Mouse (Mus musculus) limb, embryonic 12.5 days (tissue): Measurements from ENCODE around the gene Adam15. TPM values are rescaled to one million over a fixed set of nuclear protein-coding genes. Genes with fewer than 3 reads are reported as not detected.
A peak's percentile ranks its signal among the peaks of the same experiment; 100 is the strongest.

Experiments used
- ATAC-seq: fragments of 200-750 bp; cut with Nextera tagmentation; 2 replicates; pipeline ENCODE4 v1.8.0; 2017; ENCODE audit warnings: low read depth, moderate TSS enrichment; ENCODE audit not compliant: insufficient number of reproducible peaks, insufficient read depth, low FRiP score, low TSS enrichment
- H3K27ac ChIP-seq: fragments of 300-500 bp; sonication (generic); 2 replicates; pipeline ENCODE4 v1.5.1; 2016; ENCODE audit warnings: mild to moderate bottlenecking, moderate library complexity
- H3K27me3 ChIP-seq: fragments of 300-500 bp; sonication (generic); 2 replicates; pipeline ENCODE4 v1.6.1; 2016; ENCODE audit warnings: mild to moderate bottlenecking, moderate library complexity
- H3K36me3 ChIP-seq: fragments of 300-500 bp; sonication (generic); 2 replicates; pipeline ENCODE4 v1.6.1; 2016; ENCODE audit warnings: mild to moderate bottlenecking, moderate library complexity
- H3K4me1 ChIP-seq: fragments of 300-500 bp; sonication (generic); replicated peaks from 2 replicates; pipeline ENCODE4 v1.6.1; 2016
- H3K4me2 ChIP-seq: fragments of 300-500 bp; sonication (generic); 2 replicates; pipeline ENCODE4 v1.6.1; 2016; ENCODE audit warnings: mild to moderate bottlenecking, moderate library complexity
- H3K4me3 ChIP-seq: fragments of 300-500 bp; sonication (generic); replicated peaks from 2 replicates; pipeline ENCODE4 v1.5.1; 2016; ENCODE audit warnings: mild to moderate bottlenecking
- H3K9ac ChIP-seq: fragments of 300-500 bp; sonication (generic); replicated peaks from 2 replicates; pipeline ENCODE4 v1.6.1; 2016; ENCODE audit warnings: mild to moderate bottlenecking, moderate library complexity
- H3K9me3 ChIP-seq: fragments of 300-500 bp; sonication (generic); 2 replicates; pipeline ENCODE4 v1.6.1; 2016; ENCODE audit warnings: mild to moderate bottlenecking, moderate library complexity
- WGBS: fragments of 180-500 bp; shearing (Covaris S2); methylation state at CpG from one replicate; pipeline ENCODE4 v1.1.7; 2016; 5-methylcytosine and 5-hydroxymethylcytosine counted together
- polyA plus RNA-seq: library from polyadenylated mRNA; unstranded; fragments of >200 nt; fragmentation: Nextera tagmentation; extraction: Ambion mirVana; gene quantifications from 2 replicates; pipeline ENCODE4 v1.2.1, GENCODE M21; 2016

The Adam15 gene
- polyA plus RNA-seq, 1 experiment from 2014 or later: 32.1 TPM

GRCm38 (mm10) chr3:89382950-89383349 is 33.2 kb upstream of the Adam15 start:
- 68% methylated on average over 5 of the region's 5 CpGs for WGBS
- Histone ChIP-seq H3K9ac (no peak overlapping the region), H3K4me1 (peaks cover 33% of the 10 kb centered on the region)

GRCm38 (mm10) chr3:89382033-89382882 is 32.5 kb upstream of the Adam15 start:
- Histone ChIP-seq H3K4me3 (no peak overlapping the region), H3K27ac (no peak overlapping the region), H3K36me3 (no peaks in the 10 kb centered on the region), H3K9me3 (no peaks in the 10 kb centered on the region), H3K27me3 (no peaks in the 10 kb centered on the region), H3K9ac (no peak overlapping the region), H3K4me1 (peaks cover 35% of the 10 kb centered on the region), H3K4me2 (no peak overlapping the region)
- ATAC-seq: no peak
- 87% methylated on average over 9 of the region's 9 CpGs for WGBS

More at GRCm38 (mm10) chr3:89382950-89383349, 33.2 kb upstream of the Adam15 start:
- H3K4me2 ChIP-seq: no peak overlapping the region
- H3K4me3 ChIP-seq: no peak overlapping the region
- no peak overlapping the region for H3K27ac ChIP-seq
- no peak for ATAC-seq
- H3K9me3 ChIP-seq: no peaks in the 10 kb centered on the region
- no peaks in the 10 kb centered on the region for H3K27me3 ChIP-seq
- no peaks in the 10 kb centered on the region for H3K36me3 ChIP-seq

GRCm38 (mm10) chr3:89381233-89381632 is 31.4 kb upstream of the Adam15 start:
- Histone ChIP-seq H3K4me1 (peaks cover 26% of the 10 kb centered on the region), H3K27ac (no peak overlapping the region), H3K4me3 (no peak overlapping the region), H3K4me2 (no peak overlapping the region), H3K9ac (no peak overlapping the region), H3K36me3 (no peaks in the 10 kb centered on the region), H3K27me3 (no peaks in the 10 kb centered on the region), H3K9me3 (no peaks in the 10 kb centered on the region)
- no peak for ATAC-seq
- 83% methylated on average over 11 of the region's 11 CpGs for WGBS

GRCm38 (mm10) chr3:89380711-89381110 is 30.9 kb upstream of the Adam15 start:
- H3K9ac ChIP-seq: no peak overlapping the region
- H3K4me3 ChIP-seq: no peak overlapping the region
- H3K36me3 ChIP-seq: no peaks in the 10 kb centered on the region
- H3K9me3 ChIP-seq: no peaks in the 10 kb centered on the region
- no peak for ATAC-seq
- no peak overlapping the region for H3K4me2 ChIP-seq
- H3K4me1 ChIP-seq: peaks cover 26% of the 10 kb centered on the region
- H3K27ac ChIP-seq: no peak overlapping the region
- WGBS: 93% methylated on average over 18 of the region's 18 CpGs
- no peaks in the 10 kb centered on the region for H3K27me3 ChIP-seq

GRCm38 (mm10) chr3:89380291-89380690 is 30.5 kb upstream of the Adam15 start:
- ATAC-seq: no peak
- no peaks in the 10 kb centered on the region for H3K9me3 ChIP-seq
- H3K36me3 ChIP-seq: no peaks in the 10 kb centered on the region
- 92% methylated on average over 14 of the region's 14 CpGs for WGBS
- no peak overlapping the region for H3K9ac ChIP-seq
- no peak overlapping the region for H3K4me3 ChIP-seq
- no peak overlapping the region for H3K4me2 ChIP-seq
- H3K27me3 ChIP-seq: no peaks in the 10 kb centered on the region
- H3K4me1 ChIP-seq: peaks cover 22% of the 10 kb centered on the region
- no peak overlapping the region for H3K27ac ChIP-seq

- no peaks in the 10 kb centered on the region for H3K9me3 ChIP-seq
- H3K36me3 ChIP-seq: no peaks in the 10 kb centered on the region
- H3K9ac ChIP-seq: no peak overlapping the region
- no peak overlapping the region for H3K27ac ChIP-seq
- peaks cover 15% of the 10 kb centered on the region for H3K4me1 ChIP-seq
- no peak for ATAC-seq
- H3K4me3 ChIP-seq: no peak overlapping the region
- no peak overlapping the region for H3K4me2 ChIP-seq
- 87% methylated on average over 31 of the region's 31 CpGs for WGBS
- no peaks in the 10 kb centered on the region for H3K27me3 ChIP-seq
Measured at GRCm38 (mm10) chr3:89379388-89380131, 29.8 kb upstream of the Adam15 start.

- Histone ChIP-seq H3K4me3 (peak overlapping the region; percentile 60), H3K27ac (peak overlapping the region; percentile 75), H3K9ac (peak overlapping the region; percentile 76), H3K36me3 (no peaks in the 10 kb centered on the region), H3K4me1 (peaks cover 14% of the 10 kb centered on the region), H3K27me3 (no peaks in the 10 kb centered on the region), H3K9me3 (no peaks in the 10 kb centered on the region), H3K4me2 (peak overlapping the region; percentile 80)
- peak; percentile 82 for ATAC-seq
- WGBS: under 1% methylated on average over 26 of the region's 29 CpGs
Measured at GRCm38 (mm10) chr3:89378394-89379067, 28.7 kb upstream of the Adam15 start.

- peak overlapping the region; percentile 76; the same call in 1 of the 2 replicates for H3K9ac ChIP-seq
- peak overlapping the region; percentile 75 for H3K27ac ChIP-seq
- ATAC-seq: peak; percentile 23; the same call in 1 of the 2 replicates
- no peaks in the 10 kb centered on the region for H3K27me3 ChIP-seq
- H3K4me1 ChIP-seq: peaks cover 17% of the 10 kb centered on the region
- no peaks in the 10 kb centered on the region for H3K9me3 ChIP-seq
- peak overlapping the region; percentile 60 for H3K4me3 ChIP-seq
- WGBS: 69% methylated on average over 4 of the region's 4 CpGs
- H3K4me2 ChIP-seq: peak overlapping the region; percentile 80
- no peaks in the 10 kb centered on the region for H3K36me3 ChIP-seq
Measured at GRCm38 (mm10) chr3:89377831-89378230, 28.0 kb upstream of the Adam15 start.

GRCm38 (mm10) chr3:89373581-89374231 is 23.9 kb upstream of the Adam15 start:
- Histone ChIP-seq H3K27me3 (no peaks in the 10 kb centered on the region), H3K4me3 (no peak overlapping the region), H3K9me3 (no peaks in the 10 kb centered on the region), H3K27ac (no peak overlapping the region), H3K4me1 (peaks cover 14% of the 10 kb centered on the region), H3K36me3 (no peaks in the 10 kb centered on the region), H3K4me2 (no peak overlapping the region), H3K9ac (no peak overlapping the region)
- 42% methylated on average over 5 of the region's 5 CpGs for WGBS
- ATAC-seq: no peak

GRCm38 (mm10) chr3:89367338-89367737 is 17.5 kb upstream of the Adam15 start:
- Histone ChIP-seq H3K4me3 (no peak overlapping the region), H3K36me3 (no peaks in the 10 kb centered on the region), H3K9me3 (no peaks in the 10 kb centered on the region), H3K4me2 (no peak overlapping the region), H3K4me1 (peaks cover 6% of the 10 kb centered on the region), H3K9ac (no peak overlapping the region), H3K27me3 (0 out of 2 replicates have a peak, but pooled peaks cover 4% of the 10 kb centered on the region), H3K27ac (no peak overlapping the region)
- ATAC-seq: no peak
- 48% methylated on average over 11 of the region's 11 CpGs for WGBS
